10 mouse cellular contexts compared by ENCODE assay signal in the genomic region with DNA sequence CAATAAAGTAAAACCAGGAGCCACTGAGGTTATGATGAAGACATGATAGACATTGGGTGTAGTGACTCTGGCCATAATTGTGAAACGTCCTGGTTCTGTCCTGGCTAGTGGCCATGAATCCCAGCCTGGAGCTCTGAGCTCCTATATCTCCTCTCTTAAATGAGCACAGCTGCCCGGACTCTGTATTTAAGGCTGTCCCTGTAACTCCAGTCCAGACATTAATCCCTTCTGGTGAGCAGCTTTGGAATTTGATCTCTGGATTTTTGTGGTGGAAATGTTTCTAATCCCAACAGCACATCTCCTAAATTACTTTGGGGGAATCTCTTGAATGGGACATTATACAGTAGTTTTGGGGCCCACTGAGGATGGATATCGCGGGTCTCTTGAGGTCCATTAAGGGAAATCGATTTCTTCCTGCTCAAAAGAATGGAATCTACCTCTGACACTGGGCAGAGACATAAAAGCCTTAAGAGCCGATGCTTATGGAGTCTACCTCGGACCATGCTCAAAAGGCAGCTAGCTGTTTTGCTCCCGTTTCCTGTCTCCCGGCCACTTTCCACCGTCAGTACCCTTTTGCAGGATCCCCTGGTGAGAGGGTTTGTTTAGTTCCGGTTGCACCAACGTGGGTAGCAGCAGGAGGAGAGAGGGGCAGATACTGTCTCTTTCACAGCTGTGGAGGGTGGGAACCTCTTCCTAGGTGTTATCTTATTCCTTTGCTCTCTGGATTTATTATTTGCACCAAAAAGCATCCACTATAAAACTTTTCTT. TPM values are rescaled to one million over a fixed set of nuclear protein-coding genes. Genes with fewer than 3 reads are reported as not detected.
DNase-seq lines count a peak whose midpoint lies in the region; ATAC-seq lines count a peak whose summit lies in the region.
"Had no signal": no experiment of that assay in that cellular context is flagged by ENCODE, and none has a peak within 500 bp of the region (broad histone marks: within the 10 kb centered on the region; RNA-seq: fewer than 3 reads in every experiment).

No protein-coding gene starts in this region.

- H3K9ac ChIP-seq in forebrain, embryonic 12.5 days = no peak overlapping the region
- no peak overlapping the region for H3K9ac ChIP-seq in forebrain, embryonic 13.5 days
- H3K9ac ChIP-seq in hindbrain, embryonic 13.5 days = 0 out of 2 replicates have a peak overlapping the region, but pooled peaks have one; percentile 26
- no peak overlapping the region for H3K9ac ChIP-seq in neural tube, embryonic 12.5 days
- H3K9ac ChIP-seq: liver, embryonic 14.5 days had no signal

- no peak for ATAC-seq in forebrain, embryonic 12.5 days (ENCODE audit: low FRiP score)
- ATAC-seq in forebrain, embryonic 13.5 days = no peak
- ATAC-seq in hindbrain, embryonic 13.5 days (ENCODE audit: low FRiP score) = no peak
- no peak for ATAC-seq in neural tube, embryonic 12.5 days (ENCODE audit: low FRiP score, low read depth)

- no peak overlapping the region for H3K4me3 ChIP-seq in forebrain, embryonic 12.5 days (replicated peaks)
- no peak overlapping the region for H3K4me3 ChIP-seq in forebrain, embryonic 13.5 days
- H3K4me3 ChIP-seq in hindbrain, embryonic 13.5 days = no peak overlapping the region
- H3K4me3 ChIP-seq in neural tube, embryonic 12.5 days = no peak overlapping the region

- H3K4me1 ChIP-seq in forebrain, embryonic 12.5 days = peaks cover 18% of the 10 kb centered on the region
- H3K4me1 ChIP-seq in forebrain, embryonic 13.5 days = peaks cover 22% of the 10 kb centered on the region
- peaks cover 22% of the 10 kb centered on the region for H3K4me1 ChIP-seq in hindbrain, embryonic 13.5 days (replicated peaks)
- peaks cover 16% of the 10 kb centered on the region for H3K4me1 ChIP-seq in neural tube, embryonic 12.5 days

- H3K9me3 ChIP-seq in forebrain, embryonic 12.5 days = no peaks in the 10 kb centered on the region
- no peaks in the 10 kb centered on the region for H3K9me3 ChIP-seq in forebrain, embryonic 13.5 days (replicated peaks)
- no peaks in the 10 kb centered on the region for H3K9me3 ChIP-seq in hindbrain, embryonic 13.5 days
- no peaks in the 10 kb centered on the region for H3K9me3 ChIP-seq in neural tube, embryonic 12.5 days

- H3K27ac ChIP-seq in forebrain, embryonic 12.5 days = no peak overlapping the region
- H3K27ac ChIP-seq in forebrain, embryonic 13.5 days = no peak overlapping the region
- no peak overlapping the region for H3K27ac ChIP-seq in hindbrain, embryonic 13.5 days
- H3K27ac ChIP-seq in neural tube, embryonic 12.5 days = no peak overlapping the region
- H3K27ac ChIP-seq: liver, embryonic 14.5 days had no signal

- peak; percentile 9 for DNase-seq in kidney, postnatal 14 days
- no peak for DNase-seq in kidney, postnatal 25 days
- no peak for DNase-seq in spleen, adult 18-20 months
- no peak for DNase-seq in urinary bladder, postnatal 10 days (ENCODE audit: low spot score)
- DNase-seq: layer of hippocampus, adult 9-11 months had no signal

- peak overlapping the region; percentile 39; the same call in 1 of the 2 replicates for H3K4me2 ChIP-seq in forebrain, embryonic 12.5 days
- no peak overlapping the region for H3K4me2 ChIP-seq in forebrain, embryonic 13.5 days
- H3K4me2 ChIP-seq in hindbrain, embryonic 13.5 days = peak overlapping the region; percentile 31
- peak overlapping the region; percentile 44 for H3K4me2 ChIP-seq in neural tube, embryonic 12.5 days (replicated peaks)

- H3K27me3 ChIP-seq in forebrain, embryonic 12.5 days = peaks cover 19% of the 10 kb centered on the region; the same call in 1 of the 2 replicates
- H3K27me3 ChIP-seq in forebrain, embryonic 13.5 days = peaks cover 3% of the 10 kb centered on the region; the same call in 1 of the 2 replicates
- H3K27me3 ChIP-seq in hindbrain, embryonic 13.5 days = peaks cover 3% of the 10 kb centered on the region; the same call in 1 of the 2 replicates
- no peaks in the 10 kb centered on the region for H3K27me3 ChIP-seq in neural tube, embryonic 12.5 days (replicated peaks)

- WGBS in forebrain, embryonic 12.5 days = 20% methylated on average over 12 of the region's 12 CpGs
- WGBS in forebrain, embryonic 13.5 days = 28% methylated on average over 12 of the region's 12 CpGs
- WGBS in hindbrain, embryonic 13.5 days = 19% methylated on average over 12 of the region's 12 CpGs
- 19% methylated on average over 12 of the region's 12 CpGs for WGBS in neural tube, embryonic 12.5 days

- no peaks in the 10 kb centered on the region for H3K36me3 ChIP-seq in forebrain, embryonic 12.5 days (replicated peaks)
- no peaks in the 10 kb centered on the region for H3K36me3 ChIP-seq in forebrain, embryonic 13.5 days (ENCODE audit: poor library complexity, severe bottlenecking)
- no peaks in the 10 kb centered on the region for H3K36me3 ChIP-seq in hindbrain, embryonic 13.5 days
- H3K36me3 ChIP-seq in neural tube, embryonic 12.5 days = no peaks in the 10 kb centered on the region

RNA-seq across cellular contexts. Expression of a gene that starts 41.2 kb away (rescaled TPM):
- polyA plus RNA-seq in forebrain, embryonic 12.5 days (2016; fragmentation: Nextera tagmentation; extraction: Ambion mirVana) = 0.65 and 0.70 TPM in 2 replicates
- polyA plus RNA-seq in forebrain, embryonic 13.5 days (2015; fragmentation: Nextera tagmentation; extraction: Ambion mirVana) = 0.52 and 1.1 TPM in 2 replicates
- 2.1 and 3.4 TPM in 2 replicates for polyA plus RNA-seq in hindbrain, embryonic 13.5 days (2015; fragmentation: Nextera tagmentation; extraction: Ambion mirVana)
- polyA plus RNA-seq in neural tube, embryonic 12.5 days (2016; fragmentation: Nextera tagmentation; extraction: Ambion mirVana) = 7.3 and 8.5 TPM in 2 replicates

RNA-seq across cellular contexts. Expression of a gene that starts 47.6 kb away (rescaled TPM):
- 8.0 and 8.1 TPM in 2 replicates for polyA plus RNA-seq in forebrain, embryonic 12.5 days (2016; fragmentation: Nextera tagmentation; extraction: Ambion mirVana)
- polyA plus RNA-seq in forebrain, embryonic 13.5 days (2015; fragmentation: Nextera tagmentation; extraction: Ambion mirVana) = 5.6 and 7.2 TPM in 2 replicates
- 9.3 and 9.7 TPM in 2 replicates for polyA plus RNA-seq in hindbrain, embryonic 13.5 days (2015; fragmentation: Nextera tagmentation; extraction: Ambion mirVana)
- polyA plus RNA-seq in neural tube, embryonic 12.5 days (2016; fragmentation: Nextera tagmentation; extraction: Ambion mirVana) = 9.3 and 11.4 TPM in 2 replicates
